Mouse (Mus musculus) heart, adult 2 months (tissue): Measurements from ENCODE around the gene Kcna1.

Source experiments
- CTCF ChIP-seq: fragments of 200-600 bp; IDR thresholded peaks from 2 replicates; pipeline ENCODE4 v1.8.1; 2022; ENCODE audit warnings: antibody characterized with exemption, mild to moderate bottlenecking, moderate library complexity
- EP300 ChIP-seq: fragments of 200-500 bp; IDR thresholded peaks from 2 replicates; pipeline ENCODE4 v1.6.1; 2011; ENCODE audit warnings: low read depth, low read length, control low read depth; ENCODE audit not compliant: insufficient read depth

DNA sequence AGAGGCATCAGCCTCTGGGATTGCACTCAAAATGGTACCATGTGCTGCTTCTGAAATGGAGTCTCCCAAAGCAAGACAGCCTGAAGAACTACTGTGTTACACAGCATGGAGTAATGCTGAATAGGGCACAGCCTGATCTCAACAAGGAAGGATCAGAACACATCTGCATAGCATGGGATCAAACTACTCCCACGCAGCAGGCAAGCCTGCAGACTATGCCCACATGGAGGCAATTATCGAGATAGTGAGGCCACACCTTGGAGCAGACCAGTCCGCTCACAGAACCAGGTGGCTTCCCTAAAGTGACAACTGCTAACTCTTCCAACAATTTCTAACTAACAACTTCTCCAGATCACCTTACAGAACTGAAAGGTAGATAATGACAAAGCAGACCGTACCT is 40.9 kb upstream of the Kcna1 start:
- TF ChIP-seq CTCF (no peak), EP300 (no peak)
